Mouse (Mus musculus) CD4-positive, CD25-positive, alpha-beta regulatory T cell, adult 2 months (primary cell): Measurements from ENCODE around the gene Mybph.

Experiments used
- DNase-seq: peaks from one replicate; pipeline ENCODE4 v3.0.0-alpha.2; 2012; ENCODE audit warnings: low read depth, low spot score

The Mybph gene

GRCm38 (mm10) chr1:134188217-134188616, 5.0 kb upstream of the Mybph start:
- DNase-seq = no peak

GRCm38 (mm10) chr1:134188989-134189729, 4.1 kb upstream of the Mybph start:
- DNase-seq = peak; percentile 38

- no peak for DNase-seq
Measured at GRCm38 (mm10) chr1:134191192-134191591, 2.1 kb upstream of the Mybph start.

GRCm38 (mm10) chr1:134192024-134192423, 1.2 kb upstream of the Mybph start:
- DNase-seq = no peak

- no peak for DNase-seq
Measured at GRCm38 (mm10) chr1:134193674-134194197, 488 bp downstream of the Mybph start.

- no peak for DNase-seq
Measured at GRCm38 (mm10) chr1:134194298-134195022, 1.2 kb downstream of the Mybph start.

- DNase-seq = no peak
Measured at GRCm38 (mm10) chr1:134195117-134195516, 1.9 kb downstream of the Mybph start.

- peak; percentile 44 for DNase-seq
Measured at GRCm38 (mm10) chr1:134195571-134195970, 2.3 kb downstream of the Mybph start.

GRCm38 (mm10) chr1:134195979-134196378, 2.7 kb downstream of the Mybph start:
- no peak for DNase-seq

- DNase-seq = peak; percentile 71
Measured at GRCm38 (mm10) chr1:134196386-134196785, 3.1 kb downstream of the Mybph start.

- DNase-seq = no peak
Measured at GRCm38 (mm10) chr1:134197325-134197982, 4.2 kb downstream of the Mybph start.

- no peak for DNase-seq
Measured at GRCm38 (mm10) chr1:134198197-134198995, 5.1 kb downstream of the Mybph start.

GRCm38 (mm10) chr1:134200481-134200880, 7.2 kb downstream of the Mybph start:
- DNase-seq = no peak

GRCm38 (mm10) chr1:134200998-134201686, 7.9 kb downstream of the Mybph start:
- DNase-seq = peak; percentile 37

GRCm38 (mm10) chr1:134201751-134202420, 8.6 kb downstream of the Mybph start:
- peak; percentile 61 for DNase-seq

GRCm38 (mm10) chr1:134204230-134204629, 11.0 kb downstream of the Mybph start:
- no peak for DNase-seq

GRCm38 (mm10) chr1:134205296-134206018, 12.2 kb downstream of the Mybph start:
- no peak for DNase-seq

- DNase-seq = no peak
Measured at GRCm38 (mm10) chr1:134206085-134206484, 12.8 kb downstream of the Mybph start.

GRCm38 (mm10) chr1:134210179-134210755, 17.0 kb downstream of the Mybph start:
- no peak for DNase-seq
